Mouse (Mus musculus): ENCODE data around the gene Taf8. TPM values are rescaled to one million over a fixed set of nuclear protein-coding genes. Genes with fewer than 3 reads are reported as not detected.

Gene Taf8
- polyA plus RNA-seq, 1 experiment from 2014 or later, result 15.2 TPM

- Histone ChIP-seq H3K9me3 (replicated peaks) (no peaks in the 10 kb centered on the region), H3K27me3 (no peaks in the 10 kb centered on the region), H3K9ac (no peak overlapping the region), H3K4me3 (replicated peaks) (no peak overlapping the region), H3K4me1 (replicated peaks) (peaks cover 36% of the 10 kb centered on the region), H3K36me3 (replicated peaks) (peaks cover 16% of the 10 kb centered on the region), H3K4me2 (peak overlapping the region; percentile 19), H3K27ac (replicated peaks) (peak overlapping the region; percentile 80)
- ATAC-seq (ENCODE audit: insufficient read depth), result peak; percentile 66
- WGBS (ENCODE audit: insufficient replicate concordance), result 5% methylated on average over 1 of the region's 1 CpGs
These were observed 17.7 kb downstream of the Taf8 start for GRCm38 (mm10) chr17:47484241-47484921.

GRCm38 (mm10) chr17:47482401-47482800, 19.7 kb downstream of the Taf8 start:
- Histone ChIP-seq H3K4me3 (replicated peaks) (no peak overlapping the region), H3K4me1 (replicated peaks) (peaks cover 31% of the 10 kb centered on the region), H3K4me2 (no peak overlapping the region), H3K9ac (no peak overlapping the region), H3K27me3 (no peaks in the 10 kb centered on the region), H3K9me3 (replicated peaks) (no peaks in the 10 kb centered on the region), H3K27ac (replicated peaks) (no peak overlapping the region), H3K36me3 (replicated peaks) (0 out of 2 replicates have a peak, but pooled peaks cover 1% of the 10 kb centered on the region)
- WGBS (ENCODE audit: insufficient replicate concordance), result 44% methylated on average over 2 of the region's 2 CpGs
- ATAC-seq (ENCODE audit: insufficient read depth), result no peak

GRCm38 (mm10) chr17:47479887-47480286, 22.2 kb downstream of the Taf8 start:
- Histone ChIP-seq H3K4me1 (replicated peaks) (peaks cover 12% of the 10 kb centered on the region), H3K36me3 (replicated peaks) (no peaks in the 10 kb centered on the region), H3K9ac (no peak overlapping the region), H3K4me3 (replicated peaks) (no peak overlapping the region), H3K27me3 (no peaks in the 10 kb centered on the region), H3K4me2 (no peak overlapping the region), H3K27ac (replicated peaks) (no peak overlapping the region), H3K9me3 (replicated peaks) (no peaks in the 10 kb centered on the region)
- no peak for ATAC-seq (ENCODE audit: insufficient read depth)
- 45% methylated on average over 3 of the region's 3 CpGs for WGBS (ENCODE audit: insufficient replicate concordance)

- 59% methylated on average over 3 of the region's 3 CpGs for WGBS (ENCODE audit: insufficient replicate concordance)
- Histone ChIP-seq H3K9me3 (replicated peaks) (no peaks in the 10 kb centered on the region), H3K4me2 (no peak overlapping the region), H3K27ac (replicated peaks) (no peak overlapping the region), H3K27me3 (no peaks in the 10 kb centered on the region), H3K4me3 (replicated peaks) (no peak overlapping the region), H3K36me3 (replicated peaks) (no peaks in the 10 kb centered on the region), H3K9ac (no peak overlapping the region), H3K4me1 (replicated peaks) (peaks cover 19% of the 10 kb centered on the region)
- ATAC-seq (ENCODE audit: insufficient read depth), result no peak
These were observed 26.4 kb downstream of the Taf8 start for GRCm38 (mm10) chr17:47475714-47476113.

GRCm38 (mm10) chr17:47475181-47475580, 26.9 kb downstream of the Taf8 start:
- H3K27ac ChIP-seq (replicated peaks), result no peak overlapping the region
- no peak for ATAC-seq (ENCODE audit: insufficient read depth)
- no peak overlapping the region for H3K4me2 ChIP-seq
- H3K9me3 ChIP-seq (replicated peaks), result no peaks in the 10 kb centered on the region
- H3K36me3 ChIP-seq (replicated peaks), result no peaks in the 10 kb centered on the region
- no peak overlapping the region for H3K9ac ChIP-seq
- H3K4me3 ChIP-seq (replicated peaks), result no peak overlapping the region
- WGBS (ENCODE audit: insufficient replicate concordance), result 68% methylated on average over 4 of the region's 4 CpGs
- peaks cover 19% of the 10 kb centered on the region for H3K4me1 ChIP-seq (replicated peaks)
- H3K27me3 ChIP-seq, result no peaks in the 10 kb centered on the region

- H3K27ac ChIP-seq (replicated peaks), result no peak overlapping the region
- peaks cover 19% of the 10 kb centered on the region for H3K4me1 ChIP-seq (replicated peaks)
- ATAC-seq (ENCODE audit: insufficient read depth), result no peak
- no peaks in the 10 kb centered on the region for H3K9me3 ChIP-seq (replicated peaks)
- no peak overlapping the region for H3K4me3 ChIP-seq (replicated peaks)
- H3K36me3 ChIP-seq (replicated peaks), result no peaks in the 10 kb centered on the region
- no peak overlapping the region for H3K4me2 ChIP-seq
- peaks cover 6% of the 10 kb centered on the region; the same call in 1 of the 2 replicates for H3K27me3 ChIP-seq
- no peak overlapping the region for H3K9ac ChIP-seq
- WGBS (ENCODE audit: insufficient replicate concordance), result 53% methylated on average over 4 of the region's 4 CpGs
These were observed 27.8 kb downstream of the Taf8 start for GRCm38 (mm10) chr17:47474250-47474649.

- 6% methylated on average over 8 of the region's 8 CpGs for WGBS (ENCODE audit: insufficient replicate concordance)
- H3K27ac ChIP-seq (replicated peaks), result no peak overlapping the region
- H3K9me3 ChIP-seq (replicated peaks), result no peaks in the 10 kb centered on the region
- no peak overlapping the region for H3K9ac ChIP-seq
- no peak overlapping the region for H3K4me3 ChIP-seq (replicated peaks)
- peaks cover 14% of the 10 kb centered on the region; the same call in 1 of the 2 replicates for H3K27me3 ChIP-seq
- no peak for ATAC-seq (ENCODE audit: insufficient read depth)
- H3K4me2 ChIP-seq, result no peak overlapping the region
- H3K4me1 ChIP-seq (replicated peaks), result peaks cover 22% of the 10 kb centered on the region
- no peaks in the 10 kb centered on the region for H3K36me3 ChIP-seq (replicated peaks)
These were observed 28.6 kb downstream of the Taf8 start for GRCm38 (mm10) chr17:47473434-47473974.

GRCm38 (mm10) chr17:47472435-47473350, 29.4 kb downstream of the Taf8 start:
- H3K4me1 ChIP-seq (replicated peaks), result peaks cover 27% of the 10 kb centered on the region
- ATAC-seq (ENCODE audit: insufficient read depth), result no peak
- H3K9ac ChIP-seq, result no peak overlapping the region
- no peaks in the 10 kb centered on the region for H3K36me3 ChIP-seq (replicated peaks)
- no peaks in the 10 kb centered on the region for H3K9me3 ChIP-seq (replicated peaks)
- H3K27ac ChIP-seq (replicated peaks), result no peak overlapping the region
- no peak overlapping the region for H3K4me2 ChIP-seq
- peaks cover 22% of the 10 kb centered on the region for H3K27me3 ChIP-seq
- H3K4me3 ChIP-seq (replicated peaks), result no peak overlapping the region
- 36% methylated on average over 15 of the region's 15 CpGs for WGBS (ENCODE audit: insufficient replicate concordance)

- Histone ChIP-seq H3K9ac (no peak overlapping the region), H3K36me3 (replicated peaks) (no peaks in the 10 kb centered on the region), H3K27me3 (peaks cover 39% of the 10 kb centered on the region), H3K4me1 (replicated peaks) (peaks cover 33% of the 10 kb centered on the region), H3K4me2 (no peak overlapping the region), H3K9me3 (replicated peaks) (no peaks in the 10 kb centered on the region), H3K4me3 (replicated peaks) (no peak overlapping the region), H3K27ac (replicated peaks) (no peak overlapping the region)
- ATAC-seq (ENCODE audit: insufficient read depth), result no peak
- 72% methylated on average over 5 of the region's 5 CpGs for WGBS (ENCODE audit: insufficient replicate concordance)
These were observed 31.4 kb downstream of the Taf8 start for GRCm38 (mm10) chr17:47470686-47471085.

- H3K9ac ChIP-seq, result no peak overlapping the region
- no peak for ATAC-seq (ENCODE audit: insufficient read depth)
- WGBS (ENCODE audit: insufficient replicate concordance), result 70% methylated on average over 4 of the region's 4 CpGs
- H3K27ac ChIP-seq (replicated peaks), result no peak overlapping the region
- no peaks in the 10 kb centered on the region for H3K36me3 ChIP-seq (replicated peaks)
- H3K4me2 ChIP-seq, result no peak overlapping the region
- H3K4me3 ChIP-seq (replicated peaks), result no peak overlapping the region
- H3K4me1 ChIP-seq (replicated peaks), result peaks cover 39% of the 10 kb centered on the region
- H3K9me3 ChIP-seq (replicated peaks), result no peaks in the 10 kb centered on the region
- peaks cover 41% of the 10 kb centered on the region for H3K27me3 ChIP-seq
These were observed 32.0 kb downstream of the Taf8 start for GRCm38 (mm10) chr17:47470121-47470520.

- ATAC-seq (ENCODE audit: insufficient read depth), result no peak
- Histone ChIP-seq H3K4me1 (replicated peaks) (peaks cover 43% of the 10 kb centered on the region), H3K27me3 (peaks cover 46% of the 10 kb centered on the region), H3K4me3 (replicated peaks) (no peak overlapping the region), H3K36me3 (replicated peaks) (no peaks in the 10 kb centered on the region), H3K4me2 (no peak overlapping the region), H3K9ac (no peak overlapping the region), H3K9me3 (replicated peaks) (no peaks in the 10 kb centered on the region), H3K27ac (replicated peaks) (no peak overlapping the region)
- WGBS (ENCODE audit: insufficient replicate concordance), result 67% methylated on average over 4 of the region's 4 CpGs
These were observed 32.5 kb downstream of the Taf8 start for GRCm38 (mm10) chr17:47469642-47470041.

Data from liver, embryonic 15.5 days (tissue).